Mouse (Mus musculus) T-helper 2 cell (primary cell): Measurements from ENCODE around the gene Sesn3.
"Not testable (repeated sequence)": the region's sequence is repeated elsewhere in the genome, so short reads cannot be mapped to it uniquely, and the experiment has no call there.

ENCODE experiments used
- in situ Hi-C: fragments of 300-600 bp; cut with MboI, MseI; formaldehyde crosslinking; loops from one replicate; pipeline ENCODE4 v1.15.1; 2025; ENCODE audit warnings: high pct_unique_total_duplicates

Gene Sesn3

GRCm38 (mm10) chr9:14274986-14275720, at the start of gene Sesn3:
Sesn3 (plus strand) TSS chr9:14275067.
- in situ Hi-C loops: loop anchor here (5.0 to 10.0 kb wide), 2 partner anchors 33 to 970 kb away; no protein-coding TSS in a partner anchor

GRCm38 (mm10) chr9:14227086-14227485, 47.8 kb upstream of the Sesn3 start:
- in situ Hi-C loops: not testable (repeated sequence)

- in situ Hi-C loops: no loop called here
These were observed 41.0 kb upstream of the Sesn3 start for GRCm38 (mm10) chr9:14233702-14234373.

DNA sequence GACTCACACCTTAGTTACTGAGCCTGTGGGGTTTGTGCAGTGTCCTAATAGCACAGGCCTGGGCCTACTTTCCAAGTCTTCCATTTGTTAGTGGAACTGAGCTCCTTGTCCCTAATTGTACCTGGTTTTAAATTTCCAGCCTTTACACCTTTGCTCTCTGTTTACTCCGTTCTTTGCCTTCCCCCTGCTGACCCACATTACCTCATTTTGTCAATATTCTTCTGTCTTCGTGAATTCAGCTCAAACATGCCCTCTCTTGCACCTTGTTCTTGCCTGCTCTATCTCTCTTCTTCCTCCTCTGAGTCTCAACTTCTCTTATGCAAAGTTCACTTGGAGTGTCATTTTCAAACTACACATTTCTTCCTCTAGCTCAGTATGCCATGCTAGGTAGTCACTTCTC, 39.6 kb upstream of the Sesn3 start:
- in situ Hi-C loops: no loop called here

GRCm38 (mm10) chr9:14241003-14241402, 33.9 kb upstream of the Sesn3 start:
- in situ Hi-C loops: loop anchor here (5.0 kb wide), 1 partner anchor 36 kb away; the partner anchor contains the start of gene Sesn3

DNA sequence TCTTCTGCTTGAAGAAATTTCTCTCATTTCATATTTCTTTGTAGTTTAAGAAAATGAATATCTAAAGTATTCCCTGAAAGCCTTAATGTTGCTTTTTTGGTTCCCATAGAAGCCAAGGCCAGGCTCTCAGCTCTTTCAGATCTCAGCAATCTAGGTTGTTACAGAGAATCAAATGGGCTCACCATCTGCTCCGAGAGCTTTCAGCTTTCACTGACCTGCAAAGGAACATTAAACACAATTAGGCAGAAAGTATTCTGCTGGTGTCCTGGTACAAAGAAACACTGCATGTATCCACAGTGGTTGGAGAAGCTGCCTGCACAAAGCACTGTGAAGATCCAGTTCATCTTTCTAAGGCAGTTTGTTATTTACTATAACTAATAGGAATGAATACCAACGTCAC, 32.6 kb upstream of the Sesn3 start:
- in situ Hi-C loops: loop anchor here (5.0 kb wide), 1 partner anchor 35 kb away; the partner anchor contains the start of gene Sesn3

DNA sequence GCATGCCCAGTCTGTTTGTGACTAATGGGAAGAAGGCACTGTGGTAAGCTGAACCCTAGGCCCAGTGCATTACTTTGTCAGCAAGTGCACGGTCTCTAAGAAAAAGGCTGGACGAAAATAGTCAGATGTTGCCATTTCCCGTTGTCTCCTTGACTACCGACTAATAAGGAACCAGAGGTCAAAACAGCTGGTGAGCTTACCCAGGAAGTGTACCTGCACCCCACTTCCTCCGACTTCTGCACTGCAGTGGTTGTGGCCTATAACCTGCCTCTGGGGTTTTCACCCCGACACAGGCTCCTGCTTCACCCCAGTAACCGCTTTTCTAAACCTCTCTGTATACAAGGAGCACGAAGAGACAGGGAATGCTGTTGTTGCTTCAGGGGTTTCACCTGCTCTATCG, 30.3 kb upstream of the Sesn3 start:
- in situ Hi-C loops: loop anchor here (5.0 kb wide), 1 partner anchor 33 kb away; the partner anchor contains the start of gene Sesn3

GRCm38 (mm10) chr9:14245013-14245586, 29.8 kb upstream of the Sesn3 start:
- in situ Hi-C loops: no loop called here

DNA sequence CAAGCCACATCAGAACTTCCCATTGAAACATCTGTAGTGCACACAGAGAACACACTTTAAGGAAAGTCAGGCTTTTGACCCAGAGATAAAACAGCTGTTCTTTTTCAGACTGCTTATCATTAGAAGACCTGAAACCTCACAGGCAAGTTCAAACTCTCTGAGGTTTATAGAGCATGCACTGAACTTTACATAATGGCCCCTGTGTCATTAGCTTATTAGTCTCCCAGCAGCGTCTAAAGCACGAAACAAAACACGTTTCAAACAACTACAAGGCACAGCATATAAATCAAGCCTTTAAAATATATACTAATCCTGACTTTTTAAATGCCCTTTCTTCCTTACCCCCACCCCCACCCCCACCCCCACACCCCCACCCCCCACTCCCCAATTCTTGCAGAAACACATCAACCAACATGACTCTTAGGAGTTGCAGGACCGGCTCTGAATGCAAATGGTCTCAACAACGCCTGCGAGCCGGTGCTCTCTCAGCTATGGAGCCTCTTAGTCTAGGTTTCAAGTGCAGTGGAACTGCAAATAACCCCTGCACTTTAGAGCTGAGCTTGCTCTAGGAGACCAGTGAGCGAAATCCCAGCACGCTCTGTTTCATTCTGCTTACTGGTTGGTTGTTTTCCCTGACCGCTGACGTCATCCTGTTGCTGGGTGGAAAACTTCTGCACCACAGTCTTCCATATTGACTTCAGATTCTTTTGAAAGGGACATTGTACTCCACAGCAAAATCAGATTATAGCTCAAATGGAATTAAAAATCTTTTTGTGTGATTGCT, 28.7 kb upstream of the Sesn3 start:
- in situ Hi-C loops: no loop called here

- in situ Hi-C loops: no loop called here
These were observed 27.2 kb upstream of the Sesn3 start for GRCm38 (mm10) chr9:14247480-14248208.

DNA sequence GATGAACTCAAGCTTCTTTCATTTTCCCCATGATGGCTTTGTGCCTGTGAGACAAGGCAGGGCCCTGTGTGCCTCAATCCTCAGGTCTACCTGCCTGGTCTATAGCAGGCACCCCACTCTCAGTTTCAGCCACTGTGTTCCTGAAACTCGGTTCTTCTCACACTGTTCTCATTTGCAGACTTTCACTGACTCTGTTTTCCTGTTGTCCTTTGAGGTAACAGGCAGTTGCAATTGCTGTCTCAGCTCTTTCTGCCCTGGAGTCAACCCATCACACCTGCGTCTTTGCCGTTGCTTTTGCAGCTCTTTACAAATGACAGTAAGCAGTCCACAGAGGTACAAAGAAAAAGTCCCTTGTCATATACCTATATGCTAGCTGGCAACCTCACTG, 26.7 kb upstream of the Sesn3 start:
- in situ Hi-C loops: no loop called here

DNA sequence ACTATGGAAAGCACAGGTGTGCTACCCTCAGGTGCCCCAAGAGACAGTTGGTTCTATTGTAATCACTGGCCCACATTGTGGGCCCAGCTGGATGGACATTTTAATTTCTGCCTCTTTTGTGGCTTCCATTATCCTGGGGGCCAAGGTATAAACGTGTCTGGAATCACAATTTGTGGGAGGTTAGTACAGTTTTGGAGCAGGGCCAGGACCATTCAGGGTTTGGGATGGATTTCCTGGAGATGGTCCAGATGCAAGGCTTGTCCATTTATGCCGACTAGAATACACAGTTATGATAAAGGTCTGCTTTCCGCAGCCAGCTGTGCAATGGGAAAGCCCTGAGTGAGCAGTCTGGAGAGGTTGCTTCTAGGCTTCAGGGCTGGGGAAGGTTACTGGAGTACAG, 13.7 kb upstream of the Sesn3 start:
- in situ Hi-C loops: no loop called here

GRCm38 (mm10) chr9:14262568-14262972, 12.3 kb upstream of the Sesn3 start:
- in situ Hi-C loops: no loop called here

DNA sequence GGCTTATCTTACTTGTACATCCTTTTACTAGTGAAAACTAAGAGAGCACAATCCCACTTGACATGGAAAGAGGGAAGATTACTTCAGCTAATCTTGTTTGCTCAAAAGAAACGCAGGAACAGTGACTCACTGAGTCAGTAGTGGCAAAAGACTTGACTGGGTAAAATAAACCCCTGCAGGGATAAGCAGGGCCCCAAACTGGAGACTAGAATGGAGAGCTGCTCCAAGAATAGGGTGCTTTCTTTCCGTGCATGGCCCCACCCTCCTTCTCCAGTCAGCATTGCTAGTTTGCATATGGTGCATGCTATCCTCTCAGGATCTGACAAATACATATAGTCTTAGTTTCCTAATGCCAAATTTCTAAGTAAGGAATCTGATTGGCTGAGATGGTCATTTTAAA, 8.4 kb upstream of the Sesn3 start:
- in situ Hi-C loops: no loop called here

DNA sequence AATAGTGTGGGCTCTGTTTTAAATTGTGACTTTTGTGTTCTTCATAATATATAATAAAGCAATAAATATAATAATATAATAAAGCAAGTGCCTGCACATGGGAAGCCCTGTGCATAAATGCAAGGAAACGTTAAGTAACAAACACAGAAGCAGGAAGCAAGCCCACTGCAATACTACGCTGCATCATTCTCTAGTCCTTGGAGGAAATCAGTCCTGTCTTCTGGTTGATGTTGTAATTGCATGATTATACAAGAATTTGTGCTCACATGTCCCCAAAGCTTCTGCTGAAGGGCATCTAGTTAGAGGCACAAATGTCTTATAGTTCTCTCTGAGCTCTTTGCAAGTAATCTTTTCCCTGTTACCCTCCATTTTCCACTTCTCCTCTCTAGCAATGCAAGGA, 6.3 kb upstream of the Sesn3 start:
- in situ Hi-C loops: no loop called here

- in situ Hi-C loops: loop anchor here (10.0 kb wide), 1 partner anchor 968 kb away; no protein-coding TSS in a partner anchor
These were observed 1.9 kb upstream of the Sesn3 start for GRCm38 (mm10) chr9:14272921-14273320.

DNA sequence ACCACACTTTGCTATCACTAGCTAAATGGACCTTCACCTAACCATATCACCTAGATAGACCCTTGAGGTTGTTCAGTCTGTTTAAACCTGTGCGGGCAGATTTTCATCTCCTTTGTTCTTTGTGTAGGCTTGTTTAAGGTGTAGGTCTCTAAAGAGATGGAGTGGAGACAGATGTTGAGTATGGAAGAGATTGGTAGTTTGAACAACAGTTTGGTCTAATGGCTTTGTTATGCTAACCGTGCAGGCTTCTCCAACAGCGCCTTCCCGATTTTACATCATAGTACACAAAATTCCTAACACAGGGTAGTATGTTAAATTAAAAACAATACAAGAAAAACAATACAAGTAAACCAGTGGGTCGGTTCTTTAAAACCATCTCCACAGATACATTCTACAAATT, 281 bp upstream of the Sesn3 start:
- in situ Hi-C loops: loop anchor here (10.0 kb wide), 1 partner anchor 970 kb away; no protein-coding TSS in a partner anchor

DNA sequence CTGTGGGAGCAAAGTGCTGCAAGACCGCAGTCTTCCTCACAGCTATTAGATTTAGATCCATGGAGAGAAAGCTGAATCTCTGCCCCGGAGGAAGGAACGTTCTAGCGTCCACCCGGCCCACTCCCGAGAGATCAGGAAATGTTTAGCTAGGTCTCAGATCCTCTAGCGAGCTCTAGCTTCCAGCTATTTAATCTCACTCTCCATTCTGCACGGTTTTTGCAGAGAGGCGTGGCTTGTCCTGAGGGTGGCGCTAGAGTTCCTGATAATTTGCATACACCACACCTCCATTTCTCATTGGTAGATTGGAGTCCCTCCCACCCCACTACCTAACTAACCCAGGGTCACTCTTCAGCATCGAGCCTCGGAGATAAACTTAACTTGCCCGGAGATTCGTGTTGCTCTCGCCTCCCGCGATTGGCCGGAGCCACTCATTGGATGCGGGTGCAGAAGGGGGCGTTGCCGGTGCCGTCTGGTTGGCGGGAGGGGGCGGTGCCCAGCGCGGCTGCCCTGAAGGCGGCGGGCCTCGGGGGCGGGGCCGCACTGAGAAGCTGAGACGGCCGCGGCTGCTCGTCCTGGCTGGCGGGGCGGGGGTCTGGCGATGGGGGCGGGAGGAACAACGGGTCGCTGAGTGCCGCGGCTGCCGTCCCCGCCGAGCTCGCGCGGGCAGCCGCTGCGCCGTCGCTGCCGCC, 1.1 kb downstream of the Sesn3 start:
- in situ Hi-C loops: loop anchor here (5.0 to 10.0 kb wide), 2 partner anchors 34 to 971 kb away; no protein-coding TSS in a partner anchor

- in situ Hi-C loops: loop anchor here (5.0 to 10.0 kb wide), 2 partner anchors 34 to 972 kb away; no protein-coding TSS in a partner anchor
These were observed 1.8 kb downstream of the Sesn3 start for GRCm38 (mm10) chr9:14276481-14277287.
